Mouse (Mus musculus): ENCODE results near the gene Gm21981. TPM values are rescaled to one million over a fixed set of nuclear protein-coding genes. Genes with fewer than 3 reads are reported as not detected.
A peak's percentile ranks its signal among the peaks of the same experiment; 100 is the strongest.

The Gm21981 gene
- total RNA-seq, 1 experiment, result 0.36 TPM

- H3K36me3 ChIP-seq (ENCODE audit: control insufficient read depth, insufficient read depth, low read length, poor library complexity, severe bottlenecking), result peaks cover 3% of the 10 kb centered on the region; the same call in 1 of the 2 replicates
- peak overlapping the region; percentile 48; the same call in 1 of the 2 replicates for H3K9ac ChIP-seq (ENCODE audit: insufficient read depth, low read depth, low read length, poor library complexity, severe bottlenecking)
- TF ChIP-seq HCFC1 (IDR thresholded peaks at IDR 0.05; ENCODE audit: borderline replicate concordance, insufficient read depth, low read length), result no peak
- no peak for TF ChIP-seq ZC3H11A (IDR thresholded peaks at IDR 0.05; ENCODE audit: borderline replicate concordance, low read depth, low read length)
- TF ChIP-seq CHD2 (IDR thresholded peaks at IDR 0.05; ENCODE audit: low read depth, low read length), result no peak
- no peak for TF ChIP-seq MAFK (IDR thresholded peaks at IDR 0.05; ENCODE audit: insufficient read depth, low read depth, low read length)
- TF ChIP-seq ZNF384 (IDR thresholded peaks at IDR 0.05; ENCODE audit: low read depth, low read length), result no peak
- DNase-seq (ENCODE audit: low read depth, low spot score), result no peak
- H3K9me3 ChIP-seq (ENCODE audit: control insufficient read depth, insufficient read depth, low read depth, low read length), result no peaks in the 10 kb centered on the region
- in situ Hi-C loops (cut with MboI; ENCODE audit: low sequenced_read_pairs in 2 of 2, unreplicated experiment in 2 of 2), result no loop called here
- peak overlapping the region; percentile 67 to 85 for H3K4me3 ChIP-seq (ENCODE audit: insufficient read depth in 1 of 2, low read depth in 1 of 2, low read length in 2 of 2, poor library complexity in 1 of 2, severe bottlenecking in 1 of 2)
- H3K4me1 ChIP-seq (ENCODE audit: control insufficient read depth in 2 of 2, insufficient read depth in 2 of 2, low read length in 2 of 2, poor library complexity in 1 of 2), result peaks cover 0 to 2% of the 10 kb centered on the region in 2 experiments; a peak in 2 of 4 replicates
- H3K27ac ChIP-seq (ENCODE audit: insufficient read depth, low read depth, low read length, poor library complexity, severe bottlenecking), result no peak overlapping the region
Observed at GRCm38 (mm10) chr17:47671988-47672310, 22.3 kb downstream of the Gm21981 start.

- Histone ChIP-seq H3K4me1 (ENCODE audit: control insufficient read depth in 2 of 2, insufficient read depth in 2 of 2, low read length in 2 of 2, poor library complexity in 1 of 2) (peaks cover 0 to 2% of the 10 kb centered on the region in 2 experiments; a peak in 2 of 4 replicates), H3K27ac (ENCODE audit: insufficient read depth, low read depth, low read length, poor library complexity, severe bottlenecking) (no peak overlapping the region), H3K9me3 (ENCODE audit: control insufficient read depth, insufficient read depth, low read depth, low read length) (no peaks in the 10 kb centered on the region), H3K9ac (ENCODE audit: insufficient read depth, low read depth, low read length, poor library complexity, severe bottlenecking) (no peak overlapping the region), H3K36me3 (ENCODE audit: control insufficient read depth, insufficient read depth, low read length, poor library complexity, severe bottlenecking) (no peaks in the 10 kb centered on the region), H3K4me3 (ENCODE audit: insufficient read depth in 1 of 2, low read depth in 1 of 2, low read length in 2 of 2, poor library complexity in 1 of 2, severe bottlenecking in 1 of 2) (no peak overlapping the region)
- no peak for DNase-seq (ENCODE audit: low read depth, low spot score)
- in situ Hi-C loops (cut with MboI; ENCODE audit: low sequenced_read_pairs in 2 of 2, unreplicated experiment in 2 of 2), result no loop called here
- TF ChIP-seq CHD2 (IDR thresholded peaks at IDR 0.05; ENCODE audit: low read depth, low read length) (no peak), HCFC1 (IDR thresholded peaks at IDR 0.05; ENCODE audit: borderline replicate concordance, insufficient read depth, low read length) (no peak), MAFK (IDR thresholded peaks at IDR 0.05; ENCODE audit: insufficient read depth, low read depth, low read length) (no peak), ZC3H11A (IDR thresholded peaks at IDR 0.05; ENCODE audit: borderline replicate concordance, low read depth, low read length) (no peak), ZNF384 (IDR thresholded peaks at IDR 0.05; ENCODE audit: low read depth, low read length) (no peak)
Observed at GRCm38 (mm10) chr17:47669166-47669565, 25.1 kb downstream of the Gm21981 start.

- H3K36me3 ChIP-seq (ENCODE audit: control insufficient read depth, insufficient read depth, low read length, poor library complexity, severe bottlenecking), result no peaks in the 10 kb centered on the region
- H3K4me1 ChIP-seq (ENCODE audit: control insufficient read depth in 2 of 2, insufficient read depth in 2 of 2, low read length in 2 of 2, poor library complexity in 1 of 2), result peaks cover 2 to 3% of the 10 kb centered on the region in 2 experiments; a peak in 2 of 4 replicates
- H3K9ac ChIP-seq (ENCODE audit: insufficient read depth, low read depth, low read length, poor library complexity, severe bottlenecking), result no peak overlapping the region
- TF ChIP-seq ZNF384 (IDR thresholded peaks at IDR 0.05; ENCODE audit: low read depth, low read length) (no peak), MAFK (IDR thresholded peaks at IDR 0.05; ENCODE audit: insufficient read depth, low read depth, low read length) (no peak), CHD2 (IDR thresholded peaks at IDR 0.05; ENCODE audit: low read depth, low read length) (no peak), HCFC1 (IDR thresholded peaks at IDR 0.05; ENCODE audit: borderline replicate concordance, insufficient read depth, low read length) (no peak), ZC3H11A (IDR thresholded peaks at IDR 0.05; ENCODE audit: borderline replicate concordance, low read depth, low read length) (no peak)
- DNase-seq (ENCODE audit: low read depth, low spot score), result no peak
- no peak overlapping the region for H3K27ac ChIP-seq (ENCODE audit: insufficient read depth, low read depth, low read length, poor library complexity, severe bottlenecking)
- no peaks in the 10 kb centered on the region for H3K9me3 ChIP-seq (ENCODE audit: control insufficient read depth, insufficient read depth, low read depth, low read length)
- in situ Hi-C loops (cut with MboI; ENCODE audit: low sequenced_read_pairs in 2 of 2, unreplicated experiment in 2 of 2), result no loop called here
- no peak overlapping the region for H3K4me3 ChIP-seq (ENCODE audit: insufficient read depth in 1 of 2, low read depth in 1 of 2, low read length in 2 of 2, poor library complexity in 1 of 2, severe bottlenecking in 1 of 2)
Observed at GRCm38 (mm10) chr17:47664474-47664873, 29.8 kb downstream of the Gm21981 start.

GRCm38 (mm10) chr17:47663009-47663713, 31.1 kb downstream of the Gm21981 start:
- Histone ChIP-seq H3K9me3 (ENCODE audit: control insufficient read depth, insufficient read depth, low read depth, low read length) (no peaks in the 10 kb centered on the region), H3K9ac (ENCODE audit: insufficient read depth, low read depth, low read length, poor library complexity, severe bottlenecking) (no peak overlapping the region), H3K4me1 (ENCODE audit: control insufficient read depth in 2 of 2, insufficient read depth in 2 of 2, low read length in 2 of 2, poor library complexity in 1 of 2) (peaks cover 2 to 3% of the 10 kb centered on the region in 2 experiments; a peak in 2 of 4 replicates), H3K27ac (ENCODE audit: insufficient read depth, low read depth, low read length, poor library complexity, severe bottlenecking) (no peak overlapping the region), H3K36me3 (ENCODE audit: control insufficient read depth, insufficient read depth, low read length, poor library complexity, severe bottlenecking) (no peaks in the 10 kb centered on the region), H3K4me3 (ENCODE audit: insufficient read depth in 1 of 2, low read depth in 1 of 2, low read length in 2 of 2, poor library complexity in 1 of 2, severe bottlenecking in 1 of 2) (no peak overlapping the region)
- in situ Hi-C loops (cut with MboI; ENCODE audit: low sequenced_read_pairs in 2 of 2, unreplicated experiment in 2 of 2), result no loop called here
- no peak for TF ChIP-seq ZC3H11A (IDR thresholded peaks at IDR 0.05; ENCODE audit: borderline replicate concordance, low read depth, low read length)
- TF ChIP-seq ZNF384 (IDR thresholded peaks at IDR 0.05; ENCODE audit: low read depth, low read length), result peak; percentile 1; the same call in 1 of the 2 replicates
- no peak for DNase-seq (ENCODE audit: low read depth, low spot score)

Data from ES-E14 (cell line).